Mouse (Mus musculus): ENCODE data around the gene Slc23a3. TPM values are rescaled to one million over a fixed set of nuclear protein-coding genes. Genes with fewer than 3 reads are reported as not detected.

The Slc23a3 gene
- 1.1 and 1.3 TPM in 2 replicates for polyA plus RNA-seq (2012; rRNA removed)

DNA sequence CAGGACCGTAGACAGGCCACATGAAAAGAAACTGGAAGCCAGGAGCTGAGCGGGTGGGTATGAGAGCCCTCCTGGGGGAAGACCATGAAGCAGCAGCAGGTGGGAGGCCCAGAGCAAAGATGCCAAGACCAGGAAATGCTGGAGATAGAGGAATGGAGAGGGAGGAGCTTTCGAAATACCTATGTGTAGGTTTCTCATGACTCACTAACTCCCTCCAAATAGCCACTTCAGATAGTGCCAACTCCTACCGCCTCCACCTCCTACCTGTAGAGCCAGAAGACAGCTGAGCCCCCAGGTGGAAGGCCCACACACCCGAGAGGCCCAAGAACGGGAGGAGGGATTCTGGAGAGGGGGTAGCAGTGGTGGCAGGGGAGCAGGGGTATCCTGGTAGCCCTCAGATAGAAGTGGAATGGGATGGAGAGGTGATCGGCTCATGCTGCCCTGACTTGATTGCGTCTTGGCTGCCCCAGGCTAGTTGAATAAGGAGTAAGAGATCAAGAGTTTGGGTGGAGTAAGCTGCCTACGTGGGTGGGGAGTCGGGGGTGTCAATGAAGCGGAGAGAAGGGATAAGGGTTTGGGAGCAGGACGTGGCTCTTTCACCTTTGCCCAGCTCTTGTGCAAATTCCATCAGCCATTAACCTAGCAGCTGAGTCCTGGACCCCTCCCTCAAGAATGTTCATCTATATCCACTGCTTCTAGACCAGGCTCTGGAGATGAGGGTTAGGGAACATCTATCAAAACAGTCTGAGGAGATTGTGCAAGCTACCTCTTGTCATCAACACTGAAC is at the start of gene Slc23a3:
Slc23a3 (minus strand) TSS at position 470 of the 787 bp plus-strand sequence.
- 27% methylated on average over 12 of the region's 12 CpGs for WGBS
- no peak for DNase-seq (ENCODE audit: low read depth, low spot score)

DNA sequence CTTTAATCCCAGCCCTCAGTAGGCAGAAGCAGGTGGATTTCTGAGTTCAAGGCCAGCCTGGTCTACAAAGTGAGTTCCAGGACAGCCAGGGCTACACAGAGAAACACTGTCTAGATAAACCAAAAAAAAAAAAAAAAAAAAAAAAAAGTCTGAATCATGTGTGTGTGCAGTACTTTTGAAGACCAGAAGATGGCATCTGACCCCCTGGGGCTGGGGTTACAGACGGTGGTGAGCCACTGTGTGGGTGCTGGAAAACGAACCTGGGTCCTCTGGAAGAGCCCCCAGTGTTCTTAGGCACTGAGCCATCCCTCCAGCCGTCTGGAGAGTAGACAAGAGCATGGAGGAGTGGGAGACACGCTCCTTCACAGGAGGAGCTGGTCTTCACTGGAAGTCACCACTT is 48.5 kb upstream of the Slc23a3 start:
- no peak for DNase-seq (ENCODE audit: low read depth, low spot score)
- 73% methylated on average over 4 of the region's 4 CpGs for WGBS

DNA sequence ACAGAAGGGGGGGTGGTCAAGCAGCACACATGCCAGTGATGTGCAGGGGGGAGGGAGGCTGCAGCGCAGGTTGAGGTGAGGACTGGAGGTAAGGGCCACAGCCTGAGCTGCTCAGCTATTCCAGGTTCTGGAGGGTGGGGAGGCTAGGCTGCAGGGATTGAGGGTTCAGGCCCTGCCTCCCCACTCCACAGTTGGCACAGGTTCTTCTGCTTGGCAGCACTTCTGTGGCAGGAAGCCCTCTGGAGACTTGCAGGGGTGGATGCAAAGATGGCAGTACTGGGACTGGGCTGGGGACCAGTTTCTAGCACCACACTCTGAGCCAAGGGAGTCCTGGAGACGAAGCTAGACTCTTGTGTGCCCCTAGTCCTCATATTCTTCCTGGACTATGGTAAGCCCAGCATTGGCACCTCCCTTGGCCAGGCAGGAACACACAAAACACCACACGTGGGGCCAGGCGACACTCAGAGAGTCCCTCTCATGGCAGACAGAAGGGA is 47.7 kb upstream of the Slc23a3 start:
- 83% methylated on average over 4 of the region's 4 CpGs for WGBS
- no peak for DNase-seq (ENCODE audit: low read depth, low spot score)

DNA sequence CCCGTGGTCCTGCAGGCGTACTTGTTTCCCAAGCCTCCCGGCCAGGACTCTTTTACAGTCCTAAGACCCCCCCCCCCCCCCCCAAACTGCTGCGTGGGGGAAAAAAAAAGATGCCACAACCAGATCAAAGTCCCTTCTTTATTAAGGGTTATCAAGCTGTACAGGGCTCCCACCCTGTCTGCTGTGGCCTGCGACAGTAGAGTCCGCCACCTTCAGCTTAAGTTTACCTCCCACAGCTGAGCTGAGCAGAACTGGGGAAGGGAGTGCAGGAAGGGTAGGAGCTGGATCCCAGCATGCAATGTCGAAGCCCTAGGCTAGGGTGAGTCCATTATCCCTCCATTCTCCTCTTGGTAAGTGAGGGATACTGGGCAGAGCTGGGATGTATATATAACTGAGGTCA is 47.1 kb upstream of the Slc23a3 start:
- DNase-seq (ENCODE audit: low read depth, low spot score) = no peak
- 12% methylated on average over 7 of the region's 7 CpGs for WGBS

DNA sequence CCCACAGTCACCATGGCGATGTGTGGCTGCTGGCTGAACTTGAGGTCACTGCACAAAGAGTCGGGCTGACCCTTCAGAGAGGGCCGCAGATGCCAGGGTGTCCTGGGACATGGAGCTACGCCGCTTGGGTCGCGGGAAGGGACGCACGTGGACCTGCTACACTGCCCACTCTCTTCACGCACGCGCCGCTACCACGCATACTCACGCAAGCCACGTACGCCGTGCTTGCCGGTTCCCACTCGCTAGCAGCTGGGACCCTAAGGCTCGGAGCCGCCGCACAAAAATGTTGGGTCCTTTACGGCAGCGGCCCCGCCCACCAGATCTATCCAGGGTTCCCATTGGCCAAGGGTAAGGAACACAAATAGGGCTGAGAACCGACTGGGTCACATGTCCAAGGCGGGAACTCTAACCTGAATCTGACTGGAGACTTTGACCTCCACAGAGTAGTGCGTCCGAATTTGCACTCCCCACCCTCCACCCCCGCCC is 46.5 kb upstream of the Slc23a3 start, which contains the start of gene Abcb6:
Abcb6 (minus strand) TSS at position 288 of the 486 bp plus-strand sequence.
- DNase-seq (ENCODE audit: low read depth, low spot score) = peak; percentile 82
- 0% methylated on average over 31 of the region's 31 CpGs for WGBS

DNA sequence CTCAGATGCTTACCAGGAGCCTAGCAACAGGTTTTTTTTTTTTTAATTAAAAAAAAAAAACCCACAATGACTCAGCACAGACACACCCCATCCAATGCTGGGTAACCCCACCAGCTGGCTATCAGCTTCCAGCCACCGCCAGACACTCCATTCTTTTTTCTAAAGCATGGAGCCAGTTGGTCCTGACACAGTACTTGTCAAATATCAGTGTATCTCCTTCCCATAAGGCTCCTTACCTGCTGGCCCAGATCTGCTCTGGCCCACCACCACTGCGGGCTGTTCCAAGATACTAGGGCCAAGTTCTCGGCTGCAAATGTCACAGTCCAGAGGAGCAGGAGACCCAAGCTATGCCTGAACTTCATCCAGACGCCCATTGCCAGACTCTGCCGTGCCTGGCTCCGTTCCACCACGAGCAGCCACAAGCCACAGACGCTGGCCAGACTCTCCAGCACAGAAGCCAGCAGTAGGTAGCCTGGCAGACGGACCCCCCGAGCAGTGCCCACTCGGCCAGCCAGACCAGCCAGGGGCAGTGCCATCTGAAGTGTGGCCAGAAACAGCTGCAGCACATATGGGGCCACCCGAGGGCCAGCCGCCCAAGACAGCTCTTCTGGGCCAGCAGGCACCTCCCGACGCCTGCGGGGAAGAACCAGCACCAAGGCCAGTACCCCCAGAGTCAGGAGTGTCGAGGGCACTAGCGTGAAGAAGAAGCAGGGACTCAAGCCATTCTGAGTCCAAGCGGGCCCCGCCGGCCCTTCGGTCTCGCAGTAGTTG is 45.8 kb upstream of the Slc23a3 start:
- no peak for DNase-seq (ENCODE audit: low read depth, low spot score)
- 3% methylated on average over 23 of the region's 23 CpGs for WGBS

DNA sequence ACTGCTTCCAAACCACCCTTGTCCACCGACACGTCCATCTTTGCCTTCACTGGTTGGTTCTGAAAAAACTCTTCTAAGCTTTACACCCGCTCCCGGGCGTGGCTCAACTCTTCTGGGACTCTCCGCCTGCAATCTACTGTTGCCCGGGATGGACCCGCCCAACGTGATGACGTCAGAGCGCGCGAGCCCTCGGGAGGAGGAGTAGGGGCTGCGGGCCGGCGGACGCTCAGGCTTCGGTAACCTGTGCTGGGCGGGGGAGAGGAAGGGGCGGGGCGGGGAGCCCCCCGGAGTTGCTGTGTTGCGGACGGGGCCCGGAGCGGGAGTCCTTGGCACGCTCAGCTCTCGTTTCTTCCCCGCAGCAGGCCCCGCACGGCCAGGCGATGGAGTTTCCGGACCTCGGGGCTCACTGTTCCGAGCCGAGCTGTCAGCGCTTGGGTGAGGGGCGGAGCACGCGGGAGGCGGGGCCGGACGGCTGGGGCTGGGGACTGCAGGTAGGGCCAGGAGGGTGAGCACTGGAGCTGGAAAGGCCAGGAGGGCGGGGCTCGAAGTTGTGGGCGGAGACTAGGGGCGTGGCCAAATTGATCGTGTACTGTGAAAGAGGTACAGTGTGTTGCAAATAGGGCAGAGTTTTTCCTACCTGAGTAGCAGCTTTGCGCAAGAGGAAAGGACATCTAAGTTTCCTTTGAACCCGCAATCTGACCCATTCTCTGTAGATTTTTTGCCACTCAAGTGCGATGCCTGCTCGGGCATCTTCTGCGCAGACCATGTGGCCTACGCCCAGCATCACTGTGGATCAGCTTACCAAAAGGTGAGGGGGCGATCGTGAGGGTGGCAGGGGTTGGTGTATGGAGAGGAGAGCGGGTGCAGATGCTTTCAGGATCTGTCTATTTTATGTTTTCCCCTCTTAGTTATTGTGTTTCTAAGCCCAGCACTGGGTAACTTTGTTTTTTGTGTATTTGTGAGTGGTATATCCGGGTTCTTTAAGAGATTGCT is 35.1 kb upstream of the Slc23a3 start, which contains the start of gene Zfand2b:
Zfand2b (plus strand) TSS at position 175 of the 993 bp plus-strand sequence.
- WGBS = 1% methylated on average over 58 of the region's 59 CpGs
- peak; percentile 95 for DNase-seq (ENCODE audit: low read depth, low spot score)

DNA sequence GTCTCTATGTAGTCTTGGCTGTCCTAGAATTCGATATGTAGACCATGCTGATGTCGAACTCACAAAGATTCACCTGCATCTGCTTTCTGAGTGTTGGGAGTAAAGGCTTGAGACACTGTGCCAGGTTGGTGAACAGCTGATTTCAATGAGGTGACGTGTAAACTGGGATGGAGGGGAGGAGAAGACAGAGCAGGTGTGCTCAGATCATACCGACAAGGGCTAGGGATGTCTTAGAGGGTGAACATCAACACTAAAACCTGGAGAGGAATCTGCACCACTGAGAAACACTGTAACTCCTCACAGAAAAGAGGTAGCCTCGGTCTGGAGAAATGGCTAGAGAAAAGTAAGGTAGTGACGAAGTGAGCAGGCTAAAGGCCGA is 34.4 kb upstream of the Slc23a3 start:
- no peak for DNase-seq (ENCODE audit: low read depth, low spot score)
- whole genome bisulfite sequencing = 3% methylated on average over 7 of the region's 7 CpGs

DNA sequence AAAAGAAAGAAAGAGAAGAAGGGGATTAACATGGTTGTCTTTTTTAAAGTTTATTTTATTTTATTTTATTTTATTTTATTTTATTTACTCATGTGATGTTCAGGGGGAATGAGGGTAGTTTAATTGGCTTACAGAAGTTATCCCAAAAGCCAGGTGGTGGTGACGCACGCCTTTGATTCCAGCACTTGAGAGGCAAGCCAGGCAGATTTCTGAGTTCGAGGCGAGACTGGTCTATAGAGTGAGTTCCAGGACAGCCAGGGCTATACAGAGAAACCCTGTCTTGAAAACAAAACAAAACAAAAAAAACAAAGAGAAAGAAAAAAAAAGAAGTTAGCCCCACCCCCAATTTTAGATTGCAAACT is 26.5 kb upstream of the Slc23a3 start:
- WGBS = 87% methylated on average over 4 of the region's 4 CpGs
- DNase-seq (ENCODE audit: low read depth, low spot score) = no peak

DNA sequence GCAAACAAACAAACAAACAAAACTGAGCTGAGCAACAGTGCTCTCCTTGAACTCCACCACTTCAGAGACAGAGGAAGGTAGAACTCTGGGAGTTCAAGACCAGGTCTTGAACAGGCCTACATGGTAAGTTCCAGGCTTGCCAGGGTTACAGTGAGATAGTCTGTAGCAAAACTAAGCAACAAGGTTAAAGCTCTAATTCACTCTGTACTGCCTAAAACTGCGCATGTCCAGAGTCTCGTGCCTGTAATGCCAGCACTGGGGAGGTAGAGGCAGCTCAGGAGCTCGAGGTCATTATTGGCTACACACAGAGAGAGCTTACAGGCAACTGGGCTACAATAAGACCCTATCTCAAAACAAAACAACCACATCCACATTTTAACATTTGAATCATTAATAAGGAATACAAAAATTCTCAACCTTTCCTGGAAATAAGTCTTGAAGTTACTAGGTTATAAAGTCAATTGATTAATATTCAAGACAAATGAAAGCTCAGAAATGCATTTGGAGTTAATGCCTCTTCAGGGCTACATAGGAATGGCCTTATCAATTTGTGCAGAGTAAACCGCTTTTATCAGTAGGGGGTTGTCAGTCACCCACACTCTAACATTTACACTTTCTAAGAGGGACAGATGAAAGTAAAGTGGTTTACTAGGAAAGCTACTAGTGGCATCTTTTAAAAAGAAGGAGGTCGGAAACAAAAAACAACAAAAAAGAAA is 26.0 kb upstream of the Slc23a3 start:
- WGBS = 74% methylated on average over 5 of the region's 5 CpGs
- DNase-seq (ENCODE audit: low read depth, low spot score) = no peak

DNA sequence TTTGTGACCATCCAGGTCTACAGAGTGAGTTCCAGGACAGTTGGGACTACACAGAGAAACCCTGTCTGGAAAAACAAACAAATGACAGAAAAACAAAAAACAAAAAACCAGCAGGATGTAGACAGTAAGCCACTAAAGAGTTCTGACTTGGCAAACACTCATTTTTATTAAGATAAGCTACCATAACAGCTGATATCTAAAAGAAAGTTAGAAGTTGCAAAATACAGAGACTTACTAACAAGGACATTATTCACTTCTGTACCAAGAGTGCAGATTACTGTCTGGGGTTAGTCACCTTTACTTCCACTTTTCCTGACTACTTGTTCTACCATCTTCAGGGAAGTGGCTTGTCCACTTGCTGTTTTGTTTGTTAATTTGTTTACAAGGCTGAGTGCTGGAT is 25.3 kb upstream of the Slc23a3 start:
- no peak for DNase-seq (ENCODE audit: low read depth, low spot score)

DNA sequence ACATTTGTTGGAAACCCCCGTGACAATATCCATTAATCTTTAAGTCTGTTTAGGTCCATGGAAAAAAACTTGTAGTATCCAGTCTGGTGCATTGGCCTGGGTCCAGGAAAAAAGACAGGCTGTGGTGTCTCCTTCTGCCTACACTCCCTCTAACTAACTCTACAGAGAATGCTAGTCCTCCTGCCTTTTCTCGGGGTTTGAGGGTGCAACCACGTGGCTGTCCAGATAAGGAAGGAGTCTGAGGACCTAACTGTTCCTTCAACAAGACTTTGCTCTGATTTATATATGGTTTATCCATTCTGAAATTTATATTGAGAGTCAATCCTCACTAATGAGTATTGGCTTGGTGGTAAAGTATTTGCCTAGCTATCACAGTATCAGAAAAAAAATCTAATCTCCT is 22.1 kb upstream of the Slc23a3 start:
- DNase-seq (ENCODE audit: low read depth, low spot score) = no peak
- 37% methylated on average over 3 of the region's 3 CpGs for WGBS

DNA sequence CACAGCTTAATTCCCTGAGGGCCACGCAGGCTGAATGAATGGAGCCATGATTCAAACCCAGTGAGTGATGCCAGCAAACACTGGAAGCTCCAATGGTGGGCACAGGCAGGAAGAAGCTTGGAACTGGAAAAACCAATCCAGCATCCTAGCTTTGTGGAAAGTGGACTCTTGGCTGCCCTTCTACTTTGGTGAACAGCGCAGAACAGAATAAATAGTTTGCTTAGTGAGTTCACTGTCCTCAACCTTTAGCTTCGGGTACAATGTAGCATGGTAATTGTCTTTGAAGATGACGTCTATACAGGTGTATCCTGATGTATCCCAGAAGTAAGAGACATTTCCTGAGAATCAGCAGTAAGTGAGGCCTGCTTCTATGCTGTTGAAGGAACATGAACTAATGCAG is 15.0 kb upstream of the Slc23a3 start:
- WGBS = 77% methylated on average over 4 of the region's 4 CpGs
- no peak for DNase-seq (ENCODE audit: low read depth, low spot score)

DNA sequence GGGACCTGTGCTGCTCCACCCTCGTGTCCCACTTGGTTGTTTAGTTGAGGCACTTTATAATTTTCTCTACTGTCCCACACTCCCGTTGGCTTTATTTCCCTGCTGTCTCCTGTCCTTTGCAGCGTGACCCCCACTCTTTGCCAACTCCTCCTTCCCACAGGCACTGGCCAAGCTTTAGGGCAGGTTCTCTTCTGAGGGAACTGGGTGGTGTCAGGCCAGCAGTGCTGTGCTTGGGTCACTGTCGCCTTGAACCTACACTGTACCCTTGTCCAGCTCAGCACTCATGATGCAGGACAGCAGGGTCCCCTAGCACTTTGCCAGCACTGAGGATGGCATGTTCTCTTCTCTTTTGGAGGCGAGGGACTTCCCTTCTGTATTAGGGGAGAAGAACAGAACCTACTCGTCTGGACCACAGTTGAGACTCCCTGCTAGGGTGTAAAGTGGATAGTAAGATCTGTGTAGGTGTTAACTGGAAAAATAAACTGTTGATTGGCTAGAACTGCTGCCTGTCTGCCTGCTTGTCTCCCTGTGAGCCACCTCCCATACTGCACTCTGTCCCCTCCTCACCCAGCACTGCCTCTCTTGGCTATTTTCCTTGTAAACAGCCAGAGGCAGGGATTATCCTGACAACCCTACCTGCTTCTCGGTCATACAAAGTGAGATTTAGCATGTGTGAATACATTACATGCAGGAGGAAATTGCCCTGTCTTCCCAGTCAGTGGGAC is 13.9 kb upstream of the Slc23a3 start:
- 73% methylated on average over 7 of the region's 7 CpGs for WGBS
- DNase-seq (ENCODE audit: low read depth, low spot score) = no peak

DNA sequence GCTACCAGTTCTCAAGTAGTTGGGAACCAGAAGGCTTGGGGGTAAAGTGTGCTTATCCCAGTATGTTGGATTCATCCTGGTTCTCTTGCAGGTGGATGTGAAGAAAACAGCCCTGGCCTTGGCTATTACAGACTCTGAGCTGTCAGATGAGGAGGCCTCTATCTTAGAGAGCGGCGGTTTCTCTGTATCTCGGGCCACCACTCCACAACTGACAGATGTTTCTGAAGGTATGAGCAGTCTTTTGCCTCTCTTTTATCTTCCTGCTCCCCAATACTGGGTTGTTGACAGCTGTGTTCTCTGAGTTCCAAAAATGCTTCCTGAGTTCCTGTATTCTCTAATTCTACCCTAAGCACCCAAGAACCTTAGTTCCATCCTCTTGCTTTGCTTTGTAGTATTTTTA is 11.9 kb upstream of the Slc23a3 start:
- WGBS = 94% methylated on average over 3 of the region's 3 CpGs
- no peak for DNase-seq (ENCODE audit: low read depth, low spot score)

DNA sequence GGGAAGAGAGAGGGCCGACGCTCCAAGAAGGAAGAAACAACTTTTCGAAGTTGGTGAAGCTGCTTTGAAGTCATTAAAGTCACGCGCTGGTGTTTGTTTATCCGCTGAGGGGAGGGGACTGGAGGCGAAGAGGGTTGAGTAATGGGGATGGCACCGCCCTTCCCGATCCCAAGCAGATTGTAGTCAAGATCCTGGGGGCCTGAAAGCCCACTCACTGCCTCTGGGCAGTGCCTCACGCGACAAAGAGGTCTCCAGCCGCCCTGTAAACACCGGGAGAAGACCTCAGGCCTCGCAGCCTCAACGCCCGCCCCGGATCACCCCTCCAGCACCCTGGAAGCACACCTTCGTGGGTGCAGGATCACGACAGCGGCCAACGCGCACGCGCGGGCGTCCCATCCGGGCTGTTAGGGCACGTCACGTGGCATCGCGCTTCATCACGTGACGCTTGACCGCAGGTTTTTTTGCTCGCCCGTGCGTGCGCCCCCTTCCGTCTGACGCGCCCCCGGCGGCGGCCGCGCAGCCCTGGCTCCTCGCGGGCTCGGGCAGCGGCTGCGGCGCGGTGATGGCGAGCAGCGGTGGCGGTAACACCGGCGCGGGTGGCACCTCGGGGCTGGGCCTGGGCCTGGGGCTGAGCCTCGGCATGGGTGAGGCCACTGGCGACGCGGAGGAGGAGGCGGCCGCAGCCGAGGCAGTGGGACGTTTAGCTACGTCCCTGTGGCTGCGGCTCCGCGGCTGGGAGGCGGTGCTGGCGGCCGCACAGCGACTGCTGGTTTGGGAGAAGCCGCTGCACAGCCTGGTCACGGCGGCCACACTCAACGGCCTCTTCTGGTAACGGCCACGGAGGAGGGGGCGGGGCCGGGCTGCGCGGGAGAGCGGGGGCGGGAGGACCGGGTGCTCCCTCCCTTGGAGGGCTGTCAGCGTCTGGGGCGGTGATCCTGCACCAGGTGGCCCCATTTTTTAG is 8.9 kb upstream of the Slc23a3 start, which contains the start of the genes Cnppd1 and Retreg2:
Cnppd1 (minus strand) TSS at position 411 of the 961 bp plus-strand sequence.
Retreg2 (plus strand) TSS at position 478 of the 961 bp plus-strand sequence.
- WGBS = under 1% methylated on average over 91 of the region's 91 CpGs
- peak; percentile 82 for DNase-seq (ENCODE audit: low read depth, low spot score)
